Mouse (Mus musculus): ENCODE results near the gene Hist2h2aa1. TPM values are rescaled to one million over a fixed set of nuclear protein-coding genes. Genes with fewer than 3 reads are reported as not detected.

Gene Hist2h2aa1
- polyA plus RNA-seq, 1 experiment from 2014 or later = 55.7 TPM

- Histone ChIP-seq H3K4me1 (replicated peaks; ENCODE audit: control insufficient read depth, insufficient read depth, low read length) (no peaks in the 10 kb centered on the region; the same call in 1 of the 2 replicates), H3K9ac (ENCODE audit: low read depth, low read length) (peak within 1 kb of the TSS; percentile 51), H3K36me3 (ENCODE audit: control insufficient read depth, insufficient read depth) (no peaks in the 10 kb centered on the region), H3K27ac (ENCODE audit: low read depth, low read length) (peak within 1 kb of the TSS; percentile 87), H3K4me2 (replicated peaks; ENCODE audit: low read depth) (peak within 1 kb of the TSS; percentile 86), H3K4me3 (ENCODE audit: low read depth, low read length) (peak within 1 kb of the TSS; percentile 43), H3K27me3 (replicated peaks; ENCODE audit: control insufficient read depth, insufficient read depth, low read length) (no peaks in the 10 kb centered on the region), H3K9me3 (ENCODE audit: control insufficient read depth) (no peaks in the 10 kb centered on the region)
- under 1% methylated on average over 45 of the region's 45 CpGs for WGBS
- peak; percentile 92 for ATAC-seq
- TF ChIP-seq CTCF (IDR thresholded peaks at IDR 0.05; ENCODE audit: low read depth) = no peak
Observed at GRCm38 (mm10) chr3:96269511-96270474, 24.5 kb downstream of the Hist2h2aa1 start, which contains the start of gene Hist2h2bb. Gene Hist2h2bb (plus strand): TSS chr3:96269752.

GRCm38 (mm10) chr3:96273591-96274465, 28.5 kb downstream of the Hist2h2aa1 start:
- Histone ChIP-seq H3K36me3 (ENCODE audit: control insufficient read depth, insufficient read depth) (no peaks in the 10 kb centered on the region), H3K27ac (ENCODE audit: low read depth, low read length) (no peak overlapping the region), H3K4me1 (replicated peaks; ENCODE audit: control insufficient read depth, insufficient read depth, low read length) (no peaks in the 10 kb centered on the region; the same call in 1 of the 2 replicates), H3K27me3 (replicated peaks; ENCODE audit: control insufficient read depth, insufficient read depth, low read length) (no peaks in the 10 kb centered on the region), H3K4me2 (replicated peaks; ENCODE audit: low read depth) (no peak overlapping the region), H3K9ac (ENCODE audit: low read depth, low read length) (no peak overlapping the region), H3K9me3 (ENCODE audit: control insufficient read depth) (no peaks in the 10 kb centered on the region), H3K4me3 (ENCODE audit: low read depth, low read length) (no peak overlapping the region)
- TF ChIP-seq CTCF (IDR thresholded peaks at IDR 0.05; ENCODE audit: low read depth) = no peak
- ATAC-seq = no peak
- 89% methylated on average over 17 of the region's 17 CpGs for WGBS

- peak overlapping the region; percentile 87 for H3K4me2 ChIP-seq (replicated peaks; ENCODE audit: low read depth)
- ATAC-seq = 0 out of 2 replicates have a peak, but pooled peaks have one; percentile 20
- no peaks in the 10 kb centered on the region for H3K4me1 ChIP-seq (replicated peaks; ENCODE audit: control insufficient read depth, insufficient read depth, low read length)
- H3K4me3 ChIP-seq (ENCODE audit: low read depth, low read length) = peak overlapping the region; percentile 51
- whole genome bisulfite sequencing = 20% methylated on average over 8 of the region's 8 CpGs
- H3K27ac ChIP-seq (ENCODE audit: low read depth, low read length) = no peak overlapping the region
- H3K27me3 ChIP-seq (replicated peaks; ENCODE audit: control insufficient read depth, insufficient read depth, low read length) = no peaks in the 10 kb centered on the region
- no peaks in the 10 kb centered on the region for H3K36me3 ChIP-seq (ENCODE audit: control insufficient read depth, insufficient read depth)
- no peak overlapping the region for H3K9ac ChIP-seq (ENCODE audit: low read depth, low read length)
- H3K9me3 ChIP-seq (ENCODE audit: control insufficient read depth) = no peaks in the 10 kb centered on the region
- TF ChIP-seq CTCF (IDR thresholded peaks at IDR 0.05; ENCODE audit: low read depth) = peak; percentile 46; the same call in 1 of the 2 replicates
Observed at GRCm38 (mm10) chr3:96277428-96277799, 32.1 kb downstream of the Hist2h2aa1 start.

GRCm38 (mm10) chr3:96277800-96278624, 32.7 kb downstream of the Hist2h2aa1 start:
- WGBS = under 1% methylated on average over 49 of the region's 49 CpGs
- H3K9ac ChIP-seq (ENCODE audit: low read depth, low read length) = peak overlapping the region; percentile 34; the same call in 1 of the 2 replicates
- H3K27me3 ChIP-seq (replicated peaks; ENCODE audit: control insufficient read depth, insufficient read depth, low read length) = no peaks in the 10 kb centered on the region
- peak; percentile 84 for ATAC-seq
- H3K27ac ChIP-seq (ENCODE audit: low read depth, low read length) = peak overlapping the region; percentile 70
- peak; percentile 82 for TF ChIP-seq CTCF (IDR thresholded peaks at IDR 0.05; ENCODE audit: low read depth)
- no peaks in the 10 kb centered on the region for H3K9me3 ChIP-seq (ENCODE audit: control insufficient read depth)
- H3K4me2 ChIP-seq (replicated peaks; ENCODE audit: low read depth) = peak overlapping the region; percentile 87
- H3K4me1 ChIP-seq (replicated peaks; ENCODE audit: control insufficient read depth, insufficient read depth, low read length) = no peaks in the 10 kb centered on the region
- H3K4me3 ChIP-seq (ENCODE audit: low read depth, low read length) = peak overlapping the region; percentile 51
- H3K36me3 ChIP-seq (ENCODE audit: control insufficient read depth, insufficient read depth) = no peaks in the 10 kb centered on the region

- H3K4me3 ChIP-seq (ENCODE audit: low read depth, low read length) = no peak overlapping the region
- ATAC-seq = no peak
Observed at GRCm38 (mm10) chr3:96280660-96281059, 35.4 kb downstream of the Hist2h2aa1 start.

More at GRCm38 (mm10) chr3:96280660-96281059, 35.4 kb downstream of the Hist2h2aa1 start:
- WGBS = 52% methylated on average over 6 of the region's 6 CpGs
- peaks cover 10% of the 10 kb centered on the region; the same call in 1 of the 2 replicates for H3K27me3 ChIP-seq (replicated peaks; ENCODE audit: control insufficient read depth, insufficient read depth, low read length)
- H3K9me3 ChIP-seq (ENCODE audit: control insufficient read depth) = no peaks in the 10 kb centered on the region
- no peaks in the 10 kb centered on the region for H3K4me1 ChIP-seq (replicated peaks; ENCODE audit: control insufficient read depth, insufficient read depth, low read length)
- TF ChIP-seq CTCF (IDR thresholded peaks at IDR 0.05; ENCODE audit: low read depth) = peak; percentile 13; the same call in 1 of the 2 replicates
- no peak overlapping the region for H3K4me2 ChIP-seq (replicated peaks; ENCODE audit: low read depth)
- no peak overlapping the region for H3K9ac ChIP-seq (ENCODE audit: low read depth, low read length)
- no peak overlapping the region for H3K27ac ChIP-seq (ENCODE audit: low read depth, low read length)
- H3K36me3 ChIP-seq (ENCODE audit: control insufficient read depth, insufficient read depth) = no peaks in the 10 kb centered on the region
